In genomic region chr17:34564003-34564421, GRCm38 (mm10) we compare ENCODE assay signal across 8 mouse cellular contexts. TPM values are rescaled to one million over a fixed set of nuclear protein-coding genes. Genes with fewer than 3 reads are reported as not detected.
A peak's percentile ranks its signal among the peaks of the same experiment; 100 is the strongest.
DNase-seq lines count a peak whose midpoint lies in the region; ATAC-seq and TF ChIP-seq lines count a peak whose summit lies in the region.

Gene Notch4 (plus strand): TSS chr17:34564268.

- 0 out of 2 replicates have a peak within 1 kb of the TSS, but pooled peaks have one; percentile 8 for H3K27ac ChIP-seq in spleen, adult 2 months (ENCODE audit: insufficient read depth, low read length)
- peak within 1 kb of the TSS; percentile 70 for H3K27ac ChIP-seq in intestine, embryonic 15.5 days
- peak within 1 kb of the TSS; percentile 64 for H3K27ac ChIP-seq in liver, postnatal 0 days (ENCODE audit: low read depth)
- H3K27ac ChIP-seq in stomach, embryonic 16.5 days (ENCODE audit: low read length) = peak within 1 kb of the TSS; percentile 71

- H3K36me3 ChIP-seq in spleen, adult 2 months (ENCODE audit: control insufficient read depth, insufficient read depth, low read length) = no peaks in the 10 kb centered on the region
- H3K36me3 ChIP-seq in intestine, embryonic 15.5 days = no peaks in the 10 kb centered on the region
- no peaks in the 10 kb centered on the region for H3K36me3 ChIP-seq in liver, postnatal 0 days (replicated peaks; ENCODE audit: insufficient read depth, low read length)
- no peaks in the 10 kb centered on the region for H3K36me3 ChIP-seq in stomach, embryonic 16.5 days (ENCODE audit: control insufficient read depth, insufficient read depth, low read length)

- no peak within 1 kb of the TSS for H3K4me3 ChIP-seq in spleen, adult 2 months (ENCODE audit: extremely low read depth, insufficient read depth, insufficient read length)
- peak within 1 kb of the TSS; percentile 10 for H3K4me3 ChIP-seq in intestine, embryonic 15.5 days (replicated peaks)
- H3K4me3 ChIP-seq in liver, postnatal 0 days (ENCODE audit: low read depth, low read length) = peak within 1 kb of the TSS; percentile 13; the same call in 1 of the 2 replicates
- peak within 1 kb of the TSS; percentile 14 for H3K4me3 ChIP-seq in stomach, embryonic 16.5 days (replicated peaks; ENCODE audit: low read length)

- TF ChIP-seq POLR2A in spleen, adult 2 months (IDR thresholded peaks at IDR 0.05; ENCODE audit: low read depth, low read length) = no peak

- ATAC-seq in intestine, embryonic 15.5 days = peak; percentile 49
- ATAC-seq in liver, postnatal 0 days = peak; percentile 44
- peak; percentile 79; the same call in 1 of the 2 replicates for ATAC-seq in stomach, embryonic 16.5 days (ENCODE audit: insufficient read depth, low FRiP score)

- TF ChIP-seq EP300 in liver, postnatal 0 days (IDR thresholded peaks at IDR 0.05; ENCODE audit: low read depth) = no peak

- H3K4me1 ChIP-seq in spleen, adult 2 months (ENCODE audit: control insufficient read depth, insufficient read depth, insufficient read length) = peaks cover 2% of the 10 kb centered on the region; the same call in 1 of the 2 replicates
- H3K4me1 ChIP-seq in intestine, embryonic 15.5 days (replicated peaks) = peaks cover 10% of the 10 kb centered on the region
- H3K4me1 ChIP-seq in liver, postnatal 0 days (ENCODE audit: insufficient read depth) = no peaks in the 10 kb centered on the region
- peaks cover 10% of the 10 kb centered on the region for H3K4me1 ChIP-seq in stomach, embryonic 16.5 days (ENCODE audit: control insufficient read depth, insufficient read depth, low read length)

- H3K4me2 ChIP-seq in intestine, embryonic 15.5 days (replicated peaks) = peak within 1 kb of the TSS; percentile 39
- H3K4me2 ChIP-seq in liver, postnatal 0 days (ENCODE audit: low read depth, low read length) = peak within 1 kb of the TSS; percentile 44
- peak within 1 kb of the TSS; percentile 22 for H3K4me2 ChIP-seq in stomach, embryonic 16.5 days (ENCODE audit: low read depth, low read length)

- H3K27me3 ChIP-seq in spleen, adult 2 months (ENCODE audit: control insufficient read depth, insufficient read depth, low read length) = no peaks in the 10 kb centered on the region
- H3K27me3 ChIP-seq in intestine, embryonic 15.5 days (replicated peaks) = no peaks in the 10 kb centered on the region
- H3K27me3 ChIP-seq in liver, postnatal 0 days (ENCODE audit: insufficient read depth, low read length) = no peaks in the 10 kb centered on the region; the same call in 1 of the 2 replicates
- H3K27me3 ChIP-seq in stomach, embryonic 16.5 days (ENCODE audit: control insufficient read depth, insufficient read depth, low read length) = no peaks in the 10 kb centered on the region

- no peak for DNase-seq in spleen, adult 2 months (ENCODE audit: low read depth in 1 of 2, low spot score in 2 of 2)
- no peak for DNase-seq in spleen, postnatal 4 days (ENCODE audit: low spot score in 2 of 2)
- DNase-seq in gastrocnemius, postnatal 4 days (ENCODE audit: low spot score in 2 of 2) = no peak
- no peak for DNase-seq in liver, postnatal 0 days
- DNase-seq in spleen, postnatal 36 days (ENCODE audit: low spot score in 2 of 2) = no peak
- no peak for DNase-seq in yolk sac, embryonic 10.5 days (ENCODE audit: low spot score)

- no peaks in the 10 kb centered on the region for H3K9me3 ChIP-seq in intestine, embryonic 15.5 days
- no peaks in the 10 kb centered on the region for H3K9me3 ChIP-seq in liver, postnatal 0 days (ENCODE audit: low read length)
- H3K9me3 ChIP-seq in stomach, embryonic 16.5 days (replicated peaks; ENCODE audit: control insufficient read depth, low read length) = no peaks in the 10 kb centered on the region

- TF ChIP-seq CTCF in spleen, adult 2 months (IDR thresholded peaks at IDR 0.05; ENCODE audit: extremely low read depth, insufficient read depth, insufficient read length, insufficient replicate concordance) = no peak
- TF ChIP-seq CTCF in liver, postnatal 0 days (IDR thresholded peaks at IDR 0.05; ENCODE audit: low read depth) = no peak

- 13% methylated on average over 6 of the region's 6 CpGs for WGBS in spleen, adult 2 months
- 7% methylated on average over 6 of the region's 6 CpGs for WGBS in intestine, embryonic 15.5 days
- WGBS in liver, postnatal 0 days (ENCODE audit: insufficient replicate concordance) = 17% methylated on average over 6 of the region's 6 CpGs
- WGBS in stomach, embryonic 16.5 days = 6% methylated on average over 6 of the region's 6 CpGs

- H3K9ac ChIP-seq in intestine, embryonic 15.5 days = no peak within 1 kb of the TSS
- peak within 1 kb of the TSS; percentile 26; the same call in 1 of the 2 replicates for H3K9ac ChIP-seq in liver, postnatal 0 days (replicated peaks)
- H3K9ac ChIP-seq in stomach, embryonic 16.5 days (ENCODE audit: low read length) = peak within 1 kb of the TSS; percentile 46

RNA-seq across cellular contexts. Expression of gene Notch4, which starts in this region (rescaled TPM):
- polyA plus RNA-seq in spleen, adult 2 months (2012; rRNA removed) = 9.6 and 12.7 TPM in 2 replicates
- total RNA-seq in gastrocnemius, postnatal 4 days (2021) = 10 to 100 TPM; 21.2 to 28.3 TPM
- 2.9 and 5.8 TPM in 2 replicates for polyA plus RNA-seq in intestine, embryonic 15.5 days (2015; fragmentation: Nextera tagmentation; extraction: Ambion mirVana)
- 1.1 and 1.6 TPM in 2 replicates for polyA plus RNA-seq in liver, postnatal 0 days (2015; fragmentation: Nextera tagmentation; extraction: Ambion mirVana)
- polyA plus RNA-seq in stomach, embryonic 16.5 days (2015; fragmentation: Nextera tagmentation; extraction: Ambion mirVana) = 4.7 and 4.9 TPM in 2 replicates

Comparison
In these comparisons a context has a peak if more than half of its experiments do, and no peak if none do; other contexts are left out.
1. H3K27ac ChIP-seq: peak in every context shown above with its lines; median percentile 71 in stomach, embryonic 16.5 days; 70 in intestine, embryonic 15.5 days; 64 in liver, postnatal 0 days; 8 in spleen, adult 2 months.